Mouse (Mus musculus) ES-E14 (cell line): ENCODE measurements around the gene Npm3. TPM values are rescaled to one million over a fixed set of nuclear protein-coding genes. Genes with fewer than 3 reads are reported as not detected.

Source experiments
- DNase-seq: peaks from one replicate; pipeline ENCODE4 v3.0.0-alpha.2; 2013; ENCODE audit warnings: low read depth, low spot score
- H3K27ac ChIP-seq: 2 replicates; pipeline ENCODE4 v1.5.1; 2012; ENCODE audit warnings: low read depth, mild to moderate bottlenecking, low read length, moderate library complexity, mixed read lengths; ENCODE audit not compliant: poor library complexity, insufficient read depth, severe bottlenecking
- H3K36me3 ChIP-seq: 2 replicates; pipeline ENCODE4 v1.6.1; 2012; ENCODE audit warnings: mild to moderate bottlenecking, low read length, moderate library complexity, mixed read lengths; ENCODE audit not compliant: control insufficient read depth, poor library complexity, insufficient read depth, severe bottlenecking
- H3K4me1 ChIP-seq, 2 experiments: fragments of 150-350 bp in 1 of 2; sonication (generic) in 1 of 2; 2 replicates each; pipeline ENCODE4 v1.6.1; 2012; ENCODE audit warnings: low read length in 2 of 2, mild to moderate bottlenecking in 1 of 2, mixed read lengths in 1 of 2; ENCODE audit not compliant: control insufficient read depth in 2 of 2, insufficient read depth in 2 of 2, poor library complexity in 1 of 2
- H3K4me3 ChIP-seq, 2 experiments: fragments of 150-350 bp in 1 of 2; sonication (generic) in 1 of 2; 2 replicates each; pipeline ENCODE4 v1.5.1; 2012; ENCODE audit warnings: low read length in 2 of 2, low read depth in 1 of 2, mild to moderate bottlenecking in 1 of 2, mixed read lengths in 1 of 2; ENCODE audit not compliant: insufficient read depth in 1 of 2, poor library complexity in 1 of 2, severe bottlenecking in 1 of 2
- H3K9ac ChIP-seq: 2 replicates; pipeline ENCODE4 v1.6.1; 2012; ENCODE audit warnings: low read depth, mild to moderate bottlenecking, low read length, mixed read lengths; ENCODE audit not compliant: poor library complexity, insufficient read depth, severe bottlenecking
- H3K9me3 ChIP-seq: fragments of 150-350 bp; sonication (generic); 2 replicates; pipeline ENCODE4 v1.6.1; 2012; ENCODE audit warnings: low read depth, mild to moderate bottlenecking, low read length; ENCODE audit not compliant: control insufficient read depth, insufficient read depth
- CHD2 ChIP-seq: IDR thresholded peaks from 2 replicates; pipeline ENCODE4 v1.6.1; 2014; ENCODE audit warnings: mild to moderate bottlenecking, low read depth, low read length, inconsistent platforms
- HCFC1 ChIP-seq: IDR thresholded peaks from 2 replicates; pipeline ENCODE4 v1.6.1; 2012; ENCODE audit warnings: low read length, inconsistent platforms, borderline replicate concordance; ENCODE audit not compliant: insufficient read depth
- MAFK ChIP-seq: IDR thresholded peaks from 2 replicates; pipeline ENCODE4 v1.6.1; 2014; ENCODE audit warnings: mild to moderate bottlenecking, low read depth, low read length, inconsistent platforms; ENCODE audit not compliant: insufficient read depth
- ZC3H11A ChIP-seq: IDR thresholded peaks from 2 replicates; pipeline ENCODE4 v1.6.1; 2012; ENCODE audit warnings: low read depth, mild to moderate bottlenecking, inconsistent platforms, low read length, borderline replicate concordance
- ZNF384 ChIP-seq: IDR thresholded peaks from 2 replicates; pipeline ENCODE4 v1.6.1; 2012; ENCODE audit warnings: low read depth, low read length, inconsistent platforms
- in situ Hi-C, 2 experiments: fragments of 600-800 bp; cut with MboI; formaldehyde crosslinking; loops; one replicate each; pipeline ENCODE4 v1.15.1; 2025; ENCODE audit warnings: low sequenced_read_pairs in 2 of 2, inconsistent platforms in 1 of 2; ENCODE audit not compliant: unreplicated experiment in 2 of 2
- total RNA-seq: library from RNA; depleted of rRNA; stranded (reverse); fragments of 300-350 nt; gene quantifications from 2 replicates; pipeline ENCODE4 v1.2.3, GENCODE M21; 2012

Gene Npm3
- total RNA-seq, 1 experiment = 142 TPM

GRCm38 (mm10) chr19:45740233-45740632, 9.2 kb downstream of the Npm3 start:
- H3K4me3 ChIP-seq = no peak overlapping the region
- no peak for DNase-seq

GRCm38 (mm10) chr19:45738521-45738920, 10.9 kb downstream of the Npm3 start:
- no peak overlapping the region for H3K9ac ChIP-seq
- no peak overlapping the region for H3K4me3 ChIP-seq
- TF ChIP-seq MAFK = no peak
- TF ChIP-seq ZNF384 = no peak
- TF ChIP-seq CHD2 = no peak
- no peak for TF ChIP-seq ZC3H11A
- TF ChIP-seq HCFC1 = no peak
- no peaks in the 10 kb centered on the region for H3K36me3 ChIP-seq
- no peak overlapping the region for H3K27ac ChIP-seq
- H3K4me1 ChIP-seq = peaks cover 0 to 11% of the 10 kb centered on the region in 2 experiments; a peak in 2 of 4 replicates
- no peak for DNase-seq
- in situ Hi-C loops = no loop called here
- H3K9me3 ChIP-seq = no peaks in the 10 kb centered on the region

More at GRCm38 (mm10) chr19:45740233-45740632, 9.2 kb downstream of the Npm3 start:
- Histone ChIP-seq H3K4me1 (peaks cover 2 to 11% of the 10 kb centered on the region in 2 experiments; a peak in 2 of 4 replicates), H3K36me3 (no peaks in the 10 kb centered on the region), H3K9ac (no peak overlapping the region), H3K27ac (no peak overlapping the region), H3K9me3 (no peaks in the 10 kb centered on the region)
- in situ Hi-C loops = loop anchor here (10.0 kb wide), 2 partner anchors 165 to 515 kb away; no protein-coding TSS in a partner anchor
- no peak for TF ChIP-seq HCFC1
- no peak for TF ChIP-seq CHD2
- TF ChIP-seq MAFK = no peak
- no peak for TF ChIP-seq ZNF384
- no peak for TF ChIP-seq ZC3H11A

GRCm38 (mm10) chr19:45737846-45738484, 11.4 kb downstream of the Npm3 start:
- in situ Hi-C loops = no loop called here
- Histone ChIP-seq H3K9me3 (no peaks in the 10 kb centered on the region), H3K4me1 (peaks cover 0 to 14% of the 10 kb centered on the region in 2 experiments; a peak in 2 of 4 replicates), H3K4me3 (no peak overlapping the region), H3K27ac (no peak overlapping the region), H3K9ac (no peak overlapping the region), H3K36me3 (no peaks in the 10 kb centered on the region)
- no peak for TF ChIP-seq HCFC1
- no peak for DNase-seq

GRCm38 (mm10) chr19:45737208-45737845, 12.1 kb downstream of the Npm3 start:
- H3K9me3 ChIP-seq = no peaks in the 10 kb centered on the region
- no peak for DNase-seq
- H3K27ac ChIP-seq = no peak overlapping the region
- in situ Hi-C loops = no loop called here
- TF ChIP-seq HCFC1 (no peak), MAFK (no peak), ZC3H11A (no peak)
- peaks cover 0 to 14% of the 10 kb centered on the region in 2 experiments; a peak in 2 of 4 replicates for H3K4me1 ChIP-seq
- peak overlapping the region; percentile 1 to 35; a peak in 3 of 4 replicates for H3K4me3 ChIP-seq
- no peaks in the 10 kb centered on the region for H3K36me3 ChIP-seq
- peak overlapping the region; percentile 26; the same call in 1 of the 2 replicates for H3K9ac ChIP-seq

- peak overlapping the region; percentile 26; the same call in 1 of the 2 replicates for H3K9ac ChIP-seq
- H3K4me1 ChIP-seq = peaks cover 0 to 14% of the 10 kb centered on the region in 2 experiments; a peak in 2 of 4 replicates
- no peaks in the 10 kb centered on the region for H3K36me3 ChIP-seq
- H3K27ac ChIP-seq = no peak overlapping the region
- H3K4me3 ChIP-seq = peak overlapping the region; percentile 1 to 35; a peak in 3 of 4 replicates
- no peaks in the 10 kb centered on the region for H3K9me3 ChIP-seq
- in situ Hi-C loops = no loop called here
- TF ChIP-seq HCFC1 (no peak), ZNF384 (no peak), ZC3H11A (no peak), CHD2 (no peak), MAFK (no peak)
- no peak for DNase-seq
Measured at GRCm38 (mm10) chr19:45736855-45737207, 12.6 kb downstream of the Npm3 start.
